Mouse (Mus musculus) splenic B cell, adult 2 months (primary cell): ENCODE measurements around the gene Tdpoz4.
"Not testable (repeated sequence)": the region's sequence is repeated elsewhere in the genome, so short reads cannot be mapped to it uniquely, and the experiment has no call there.

Source experiments
- DNase-seq: peaks from one replicate; pipeline ENCODE4 v3.0.0-alpha.2; 2011; ENCODE audit warnings: low read depth, low spot score
- H3K27me3 ChIP-seq: 2 replicates; pipeline ENCODE4 v1.6.1; 2012; ENCODE audit warnings: mild to moderate bottlenecking, low read length, moderate library complexity, mixed read lengths; ENCODE audit not compliant: control insufficient read depth, poor library complexity, insufficient read depth, severe bottlenecking
- H3K36me3 ChIP-seq: 2 replicates; pipeline ENCODE4 v1.6.1; 2012; ENCODE audit warnings: mild to moderate bottlenecking, low read length, moderate library complexity, mixed read lengths; ENCODE audit not compliant: control insufficient read depth, poor library complexity, insufficient read depth, severe bottlenecking

Gene Tdpoz4

DNA sequence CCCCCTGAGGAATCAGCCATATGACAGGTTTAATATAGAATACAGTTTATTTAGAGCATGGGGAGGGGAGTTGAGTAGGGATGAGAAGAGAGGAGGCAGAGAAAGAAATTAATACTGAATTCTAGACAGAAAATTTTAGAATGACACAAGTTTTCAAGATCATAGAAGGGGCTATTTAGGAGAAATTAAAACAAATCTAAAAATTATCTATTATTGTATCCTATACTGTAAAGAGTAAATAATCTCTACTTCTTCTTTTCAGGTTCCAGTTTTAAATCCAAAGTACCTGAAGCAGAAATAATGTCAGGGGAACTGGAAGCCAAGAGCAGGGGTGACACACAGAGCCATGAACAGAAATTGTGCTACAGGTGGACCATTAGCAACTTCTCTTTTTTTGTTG lies at the start of gene Tdpoz4:
TSS of gene Tdpoz4 (plus strand) at position 301 of the 400 bp plus-strand sequence.
- not testable (repeated sequence) for H3K27me3 ChIP-seq, H3K36me3 ChIP-seq, DNase-seq

DNA sequence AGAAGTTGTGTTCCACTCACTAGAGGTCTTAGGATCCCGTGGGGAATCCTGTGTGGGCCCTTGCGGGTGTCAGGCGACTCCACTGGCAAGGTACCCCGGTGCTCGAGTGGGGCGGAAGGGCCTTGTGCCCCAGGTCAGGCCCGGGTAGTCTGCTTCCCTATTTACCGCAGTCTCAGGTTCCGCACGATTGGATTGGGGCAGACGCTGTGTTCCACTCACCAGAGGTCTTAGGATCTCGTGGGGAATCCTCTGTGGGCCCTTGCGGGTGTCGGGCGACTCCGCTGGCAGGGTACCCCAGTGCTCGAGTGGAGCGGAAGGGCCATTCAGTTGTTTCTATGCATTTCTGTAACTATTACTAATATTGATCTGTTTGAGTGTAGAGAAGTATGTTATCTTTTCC lies 42.2 kb upstream of the Tdpoz4 start:
- H3K27me3 ChIP-seq, DNase-seq, H3K36me3 ChIP-seq: not testable (repeated sequence)

DNA sequence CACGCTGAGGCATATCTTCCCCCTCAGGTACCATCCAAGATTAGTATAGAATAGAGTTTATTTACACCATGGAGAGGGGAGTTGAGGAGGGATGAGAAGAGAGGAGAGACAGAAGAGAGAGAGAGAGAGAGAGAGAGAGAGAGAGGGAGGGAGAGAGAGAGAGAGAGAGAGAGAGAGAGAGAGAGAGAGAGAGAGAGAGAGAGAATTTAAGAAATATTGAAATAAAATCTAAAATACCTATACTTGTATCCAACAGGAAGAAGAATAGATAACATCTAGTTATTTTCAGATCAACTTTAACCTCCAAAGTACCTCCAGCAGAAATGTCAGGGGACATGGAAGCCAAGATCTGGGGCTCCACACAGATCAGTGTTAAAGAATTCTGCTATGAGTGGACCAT lies 23.5 kb upstream of the Tdpoz4 start, which contains the start of gene Gm5773:
TSS of gene Gm5773 (plus strand) at position 301 of the 400 bp plus-strand sequence.
- not testable (repeated sequence) for DNase-seq, H3K36me3 ChIP-seq, H3K27me3 ChIP-seq

DNA sequence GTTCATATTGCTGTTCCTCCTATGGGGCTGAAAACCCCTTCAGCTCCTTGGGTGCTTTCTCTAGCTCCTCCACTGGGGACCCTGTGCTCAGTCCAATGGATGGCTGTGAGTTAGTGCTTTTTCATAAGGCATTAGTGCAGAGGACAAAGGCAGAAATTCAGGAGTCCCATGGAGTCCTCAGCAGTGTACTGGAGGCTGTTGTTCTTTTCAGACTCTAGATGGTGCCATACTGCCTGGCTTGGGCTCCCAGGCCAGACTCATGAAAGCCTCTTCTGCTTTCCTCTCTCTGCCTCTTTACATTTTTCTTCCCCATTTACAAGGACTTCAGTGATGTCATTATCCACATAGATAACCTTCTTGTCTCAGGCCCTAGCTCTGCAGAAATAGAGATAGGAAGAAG lies 17.1 kb downstream of the Tdpoz4 start:
- H3K36me3 ChIP-seq, DNase-seq, H3K27me3 ChIP-seq: not testable (repeated sequence)

DNA sequence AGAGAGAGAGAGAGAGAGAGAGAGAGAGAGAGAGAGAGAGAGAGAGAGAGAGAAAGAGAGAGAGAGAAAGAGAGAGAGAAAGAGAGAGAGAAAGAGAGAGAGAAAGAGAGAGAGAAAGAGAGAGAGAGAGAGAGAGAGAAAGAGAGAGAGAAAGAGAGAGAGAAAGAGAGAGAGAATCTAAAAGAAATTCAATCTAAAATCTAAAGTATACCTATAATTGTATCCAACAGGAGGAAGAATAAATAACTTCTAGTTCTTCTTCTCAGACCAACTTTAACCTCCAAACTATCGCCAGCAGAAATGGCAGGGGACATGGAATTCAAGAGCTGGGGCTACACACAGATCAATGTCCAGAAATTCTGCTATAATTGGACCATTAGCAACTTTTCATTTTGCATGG lies 29.5 kb downstream of the Tdpoz4 start, which contains the start of gene Tdpoz3:
TSS of gene Tdpoz3 (plus strand) at position 301 of the 400 bp plus-strand sequence.
- DNase-seq, H3K27me3 ChIP-seq, H3K36me3 ChIP-seq: not testable (repeated sequence)
